Mouse (Mus musculus) kidney, adult 2 months (tissue): ENCODE measurements at regions not wholly inside any gene's neighbourhood (a gene's known extent, or its start where the extent isn't known, plus 50 kb on each side); places are given as distances from the start of the nearest gene placed in this dataset.

Experiments
- CTCF ChIP-seq: fragments of 200-500 bp; conservative IDR thresholded peaks from 2 replicates; pipeline ENCODE4 v1.5.1; 2011; ENCODE audit warnings: low read depth, mild to moderate bottlenecking, control low read depth, low read length, moderate library complexity, mixed read lengths; ENCODE audit not compliant: insufficient read depth, insufficient read length
- POLR2A ChIP-seq: fragments of 200-500 bp; IDR thresholded peaks from one replicate; pipeline ENCODE4 v1.6.1; 2011; ENCODE audit warnings: low read depth, low read length, control low read depth

DNA sequence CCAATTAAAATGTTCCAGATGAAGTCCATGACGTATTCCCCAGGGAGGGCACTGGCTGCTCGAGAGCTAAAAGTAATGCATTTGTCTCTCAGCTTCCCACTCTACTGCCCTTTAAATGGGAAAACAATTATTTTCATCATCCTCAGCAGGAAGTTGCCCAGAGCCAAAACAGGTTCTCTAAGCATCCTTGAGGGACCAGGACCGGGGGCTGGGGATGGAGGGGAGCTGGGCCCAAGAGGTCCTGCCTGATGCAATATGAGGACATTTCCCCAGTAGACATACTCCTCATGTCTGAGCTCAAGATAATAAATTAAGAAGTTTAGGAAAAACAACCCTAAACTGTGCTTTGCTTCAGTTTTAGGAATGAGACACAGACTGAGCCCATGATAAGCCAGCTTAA is 270.5 kb upstream of the Jarid2 start:
- TF ChIP-seq CTCF: no peak
- no peak for TF ChIP-seq POLR2A
